Mouse (Mus musculus) testis, adult 2 months (tissue): ENCODE results near the gene Sars2.

Experiments used
- CTCF ChIP-seq: fragments of 200-500 bp; IDR thresholded peaks from 2 replicates; pipeline ENCODE4 v1.5.1; 2012; ENCODE audit warnings: low read depth, mild to moderate bottlenecking, inconsistent platforms, low read length, moderate library complexity; ENCODE audit not compliant: control insufficient read depth, insufficient read depth, insufficient replicate concordance
- POLR2A ChIP-seq: fragments of 200-500 bp; IDR thresholded peaks from 2 replicates; pipeline ENCODE4 v1.6.1; 2012; ENCODE audit warnings: low read depth, mild to moderate bottlenecking, inconsistent platforms, low read length, moderate library complexity; ENCODE audit not compliant: control insufficient read depth

GRCm38 (mm10) chr7:28719650-28720049 lies 22.1 kb upstream of the Sars2 start:
- TF ChIP-seq POLR2A (no peak), CTCF (no peak)
